Mouse (Mus musculus) C2C12 (cell line): ENCODE results near the gene Gm45837. TPM values are rescaled to one million over a fixed set of nuclear protein-coding genes. Genes with fewer than 3 reads are reported as not detected.

Source experiments
- H3K27me3 ChIP-seq: one replicate; pipeline ENCODE4 v1.6.1; 2011; ENCODE audit not compliant: control insufficient read depth, insufficient read depth, insufficient read length
- H3K36me3 ChIP-seq: one replicate; pipeline ENCODE4 v1.6.1; 2011; ENCODE audit not compliant: control insufficient read depth, insufficient read depth
- H3K4me3 ChIP-seq: one replicate; pipeline ENCODE4 v1.5.1; 2011; ENCODE audit warnings: mild to moderate bottlenecking, control low read depth; ENCODE audit not compliant: poor library complexity, insufficient read depth, severe bottlenecking
- H3K79me2 ChIP-seq: one replicate; pipeline ENCODE4 v1.6.1; 2011; ENCODE audit not compliant: control insufficient read depth, insufficient read depth
- H3K79me3 ChIP-seq: one replicate; pipeline ENCODE4 v1.6.1; 2011; ENCODE audit warnings: low read depth, control low read depth
- H3ac ChIP-seq: one replicate; pipeline ENCODE3; 2011; ENCODE audit warnings: low read depth; ENCODE audit not compliant: control insufficient read depth, insufficient read length
- CEBPB ChIP-seq: IDR thresholded peaks from one replicate; pipeline ENCODE4 v1.6.1; 2011; ENCODE audit warnings: low read depth, mild to moderate bottlenecking, control low read depth, moderate library complexity
- CTCF ChIP-seq: IDR thresholded peaks from one replicate; pipeline ENCODE4 v1.5.1; 2011; ENCODE audit not compliant: control insufficient read depth, insufficient read depth, insufficient read length
- FOSL1 ChIP-seq: IDR thresholded peaks from one replicate; pipeline ENCODE4 v1.8.0; 2011; ENCODE audit warnings: mild to moderate bottlenecking, low read length; ENCODE audit not compliant: poor library complexity, insufficient read depth, severe bottlenecking
- MAX ChIP-seq: IDR thresholded peaks from one replicate; pipeline ENCODE4 v1.6.1; 2011; ENCODE audit warnings: mild to moderate bottlenecking, control low read depth
- MYOD1 ChIP-seq: IDR thresholded peaks from one replicate; pipeline ENCODE4 v1.6.1; 2011; ENCODE audit warnings: low read depth; ENCODE audit not compliant: control insufficient read depth, insufficient read length
- MYOG ChIP-seq: IDR thresholded peaks from one replicate; pipeline ENCODE4 v1.6.1; 2011; ENCODE audit not compliant: control insufficient read depth, insufficient read length; ENCODE audit errors: extremely low read depth
- USF1 ChIP-seq: IDR thresholded peaks from one replicate; pipeline ENCODE4 v1.6.1; 2011; ENCODE audit warnings: low read depth, mild to moderate bottlenecking, control low read depth, moderate library complexity
- polyA plus RNA-seq: library from polyadenylated mRNA; unstranded; fragments of >200 nt; fragmentation: generic; extraction: Trizol; gene quantifications from one replicate; pipeline ENCODE4 v1.2.1, GENCODE M21; 2012; ENCODE audit warnings: missing spikeins

The Gm45837 gene
- polyA plus RNA-seq, 1 experiment = not detected

DNA sequence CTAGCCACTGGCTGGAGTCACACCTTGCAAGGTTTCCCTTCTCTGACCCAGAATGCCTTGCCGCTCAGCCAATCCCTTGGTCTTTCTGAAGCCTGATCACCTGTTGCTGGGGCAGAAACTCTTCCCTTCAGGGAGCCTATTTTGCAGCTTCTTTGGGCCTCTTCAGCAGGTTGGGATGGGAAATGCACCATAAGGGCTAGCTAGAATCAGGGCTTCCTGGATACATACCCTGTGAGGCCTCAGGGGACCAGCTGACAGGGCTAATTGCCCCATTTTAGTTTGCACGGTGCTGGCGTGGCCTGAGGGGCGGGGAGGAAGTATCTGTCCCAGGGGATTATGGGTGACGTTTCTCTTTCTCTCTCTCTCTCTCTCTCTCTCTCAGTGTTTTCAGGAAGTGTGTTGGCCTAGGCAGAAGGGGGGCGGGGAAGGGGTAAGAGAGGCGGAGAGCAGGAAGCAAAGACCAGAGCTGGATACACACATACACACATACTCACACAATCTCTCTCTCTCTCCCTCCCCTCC lies 32.9 kb upstream of the Gm45837 start:
- H3K36me3 ChIP-seq = no peaks in the 10 kb centered on the region
- H3K27me3 ChIP-seq = no peaks in the 10 kb centered on the region
- H3K4me3 ChIP-seq = no peak overlapping the region
- TF ChIP-seq MYOG (no peak), FOSL1 (no peak), MAX (no peak), USF1 (no peak), MYOD1 (no peak), CEBPB (no peak), CTCF (no peak)
- H3K79me3 ChIP-seq = no peaks in the 10 kb centered on the region
- H3K79me2 ChIP-seq = no peaks in the 10 kb centered on the region
- H3ac ChIP-seq = no peak overlapping the region

DNA sequence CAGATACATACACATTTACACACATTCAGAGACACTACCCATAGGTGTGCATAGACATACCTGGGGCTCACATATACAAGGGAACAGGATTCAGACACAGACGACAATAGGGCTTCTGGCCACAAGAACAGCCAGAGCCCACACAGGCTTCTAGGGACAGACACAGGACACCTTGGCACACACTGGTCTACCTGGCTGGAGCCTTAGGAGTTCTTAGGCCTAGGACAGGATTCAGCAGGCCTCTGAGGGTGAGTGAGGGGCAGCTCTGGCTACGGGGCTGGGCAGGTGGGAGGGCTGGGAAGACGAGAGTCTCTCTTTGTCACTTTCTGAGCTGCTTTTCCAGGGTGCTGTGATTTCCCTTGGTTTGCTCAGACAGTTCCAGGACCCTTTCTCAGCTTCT lies 32.4 kb upstream of the Gm45837 start:
- H3K79me2 ChIP-seq = no peaks in the 10 kb centered on the region
- no peaks in the 10 kb centered on the region for H3K36me3 ChIP-seq
- H3K27me3 ChIP-seq = no peaks in the 10 kb centered on the region
- H3ac ChIP-seq = no peak overlapping the region
- no peak overlapping the region for H3K4me3 ChIP-seq
- H3K79me3 ChIP-seq = no peaks in the 10 kb centered on the region
- no peak for TF ChIP-seq CEBPB
- TF ChIP-seq MAX = no peak
- no peak for TF ChIP-seq CTCF
- TF ChIP-seq MYOG = no peak

DNA sequence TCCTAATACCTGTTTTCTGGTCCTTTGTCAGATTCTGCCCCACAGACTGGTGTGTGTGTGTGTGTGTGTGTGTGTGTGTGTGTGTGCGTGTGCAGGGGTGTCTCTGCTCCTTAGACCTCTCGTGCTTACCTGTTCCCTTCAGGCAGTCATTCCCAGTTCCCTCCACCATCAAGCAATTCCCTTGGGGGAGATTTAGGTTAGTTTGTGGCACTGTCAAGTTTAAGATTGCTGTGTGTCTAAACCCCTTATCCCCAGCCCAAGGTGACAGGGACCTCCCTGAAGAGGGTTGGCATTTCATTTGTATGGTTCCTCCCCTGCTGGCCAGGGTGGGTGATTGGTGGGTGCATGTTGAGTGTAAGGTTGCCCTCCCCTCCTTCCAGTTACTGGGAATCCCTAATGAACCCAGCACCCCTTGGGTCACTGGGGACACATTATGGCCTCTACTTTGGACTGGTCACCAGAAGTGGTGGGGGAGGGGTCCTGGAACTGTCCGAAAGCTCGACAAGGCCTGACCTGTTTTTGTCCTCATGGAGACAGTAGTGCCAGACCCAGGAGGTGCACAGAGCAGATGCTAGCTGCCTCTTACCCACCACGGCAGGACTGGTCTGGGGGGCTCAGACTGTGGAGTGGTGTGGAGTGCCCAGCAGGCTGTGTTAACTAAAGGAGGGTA lies 31.8 kb upstream of the Gm45837 start:
- no peak for TF ChIP-seq CEBPB
- TF ChIP-seq CTCF = no peak
- TF ChIP-seq MYOG = no peak
- TF ChIP-seq USF1 = no peak
- no peak for TF ChIP-seq FOSL1
- no peak for TF ChIP-seq MYOD1
- no peak for TF ChIP-seq MAX
- no peaks in the 10 kb centered on the region for H3K79me2 ChIP-seq
- H3K36me3 ChIP-seq = no peaks in the 10 kb centered on the region
- no peak overlapping the region for H3K4me3 ChIP-seq
- H3K27me3 ChIP-seq = no peaks in the 10 kb centered on the region
- H3ac ChIP-seq = no peak overlapping the region
- H3K79me3 ChIP-seq = no peaks in the 10 kb centered on the region

DNA sequence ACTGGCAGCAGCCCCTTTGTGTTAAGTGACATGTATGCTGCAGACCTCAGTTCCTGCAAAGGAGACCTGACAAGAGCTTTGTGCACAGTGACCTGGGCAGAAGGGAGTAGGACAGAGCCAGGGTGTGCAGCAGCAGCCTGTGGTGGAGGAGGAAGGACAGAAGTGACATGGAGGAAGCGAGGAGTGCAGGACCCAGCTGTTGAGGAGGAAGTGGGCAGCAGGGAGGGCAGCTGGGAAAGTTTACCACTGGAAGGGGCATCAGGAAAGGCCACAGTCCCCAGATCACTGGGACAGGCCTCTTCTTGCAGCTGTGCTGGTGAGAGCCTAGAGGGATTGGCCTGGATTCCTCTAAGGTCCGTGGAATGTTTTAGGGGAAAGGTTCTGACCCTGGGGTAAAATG lies 31.0 kb upstream of the Gm45837 start:
- TF ChIP-seq USF1 (no peak), MYOD1 (no peak), CTCF (no peak), MYOG (no peak), FOSL1 (no peak), MAX (no peak), CEBPB (no peak)
- H3K27me3 ChIP-seq = no peaks in the 10 kb centered on the region
- H3K4me3 ChIP-seq = no peak overlapping the region
- no peaks in the 10 kb centered on the region for H3K79me3 ChIP-seq
- no peak overlapping the region for H3ac ChIP-seq
- H3K36me3 ChIP-seq = no peaks in the 10 kb centered on the region
- H3K79me2 ChIP-seq = no peaks in the 10 kb centered on the region

DNA sequence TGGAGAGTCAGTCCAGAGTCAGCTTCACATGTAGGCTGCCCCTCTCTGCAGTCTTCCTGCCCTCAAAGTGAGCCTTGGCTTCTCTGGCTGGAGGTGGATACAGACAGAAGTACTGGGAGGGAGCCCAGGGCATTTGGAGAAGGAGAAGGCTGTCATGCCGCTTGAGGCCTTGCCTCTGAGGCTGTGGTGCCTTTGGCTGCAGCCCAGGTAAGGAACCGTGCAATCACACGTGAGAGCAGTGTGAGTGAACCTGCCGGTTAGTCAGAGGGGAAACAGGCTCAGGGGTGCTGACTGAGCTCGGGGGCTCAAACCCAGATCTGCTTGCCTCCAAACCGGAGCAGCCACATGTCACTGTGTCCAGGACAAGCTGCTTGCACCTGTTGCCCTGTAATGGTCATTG lies 29.2 kb upstream of the Gm45837 start:
- no peaks in the 10 kb centered on the region for H3K79me2 ChIP-seq
- TF ChIP-seq MAX (no peak), USF1 (no peak), FOSL1 (no peak), CTCF (no peak), CEBPB (no peak), MYOD1 (no peak), MYOG (no peak)
- no peaks in the 10 kb centered on the region for H3K79me3 ChIP-seq
- no peak overlapping the region for H3K4me3 ChIP-seq
- H3K27me3 ChIP-seq = no peaks in the 10 kb centered on the region
- no peaks in the 10 kb centered on the region for H3K36me3 ChIP-seq
- H3ac ChIP-seq = no peak overlapping the region

DNA sequence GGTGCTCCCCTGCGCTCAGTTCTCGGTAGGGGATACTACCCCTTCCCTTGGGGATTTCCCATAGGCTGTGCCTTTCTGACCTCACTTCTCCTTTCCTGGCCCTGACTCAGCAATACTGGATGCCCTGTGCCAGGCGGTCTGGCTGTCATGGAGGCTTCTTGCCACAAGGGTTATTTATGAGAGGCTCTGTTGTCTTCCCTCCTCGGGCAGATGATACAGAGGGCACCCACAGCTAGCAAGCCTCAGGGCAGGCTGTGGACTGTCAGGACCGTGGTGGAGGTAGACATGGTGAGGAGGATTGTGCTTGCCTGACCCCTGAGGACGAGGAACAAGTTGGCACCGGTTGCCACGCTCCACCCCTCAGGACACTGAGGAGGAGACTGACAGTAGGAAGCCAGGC lies 28.3 kb upstream of the Gm45837 start:
- Histone ChIP-seq H3K36me3 (no peaks in the 10 kb centered on the region), H3K27me3 (no peaks in the 10 kb centered on the region), H3K4me3 (no peak overlapping the region), H3K79me2 (no peaks in the 10 kb centered on the region), H3ac (no peak overlapping the region), H3K79me3 (no peaks in the 10 kb centered on the region)
- TF ChIP-seq MAX (no peak), USF1 (no peak), CTCF (no peak)
